Mouse (Mus musculus): Measurements from ENCODE around the gene Acy3. TPM values are rescaled to one million over a fixed set of nuclear protein-coding genes. Genes with fewer than 3 reads are reported as not detected.

The Acy3 gene
- 37.6 and 75.0 TPM in 2 replicates for polyA plus RNA-seq (2012; rRNA removed; ENCODE audit: low replicate concordance)

DNA sequence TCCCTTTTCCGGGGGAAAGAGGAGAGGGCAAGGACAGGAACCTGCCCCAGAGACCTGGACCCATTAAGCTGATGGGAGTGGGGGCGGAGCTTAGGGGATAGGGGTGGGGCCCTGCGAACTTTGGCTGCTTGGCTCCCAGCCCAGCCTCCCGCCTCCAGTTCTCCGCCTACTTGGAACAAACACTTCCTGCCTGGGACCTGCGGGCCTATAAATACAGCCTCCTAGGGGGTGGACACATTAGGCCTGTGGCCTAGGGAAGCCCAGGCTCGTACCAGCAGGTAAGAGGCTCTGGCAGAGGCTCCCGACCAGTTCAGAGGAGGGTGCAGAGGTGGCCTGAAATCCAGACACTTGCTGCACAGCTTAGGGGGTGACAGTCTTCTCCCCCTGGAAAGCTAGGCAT, at the start of gene Acy3:
Gene Acy3 (plus strand): TSS at position 237 of the 400 bp plus-strand sequence.

DNA sequence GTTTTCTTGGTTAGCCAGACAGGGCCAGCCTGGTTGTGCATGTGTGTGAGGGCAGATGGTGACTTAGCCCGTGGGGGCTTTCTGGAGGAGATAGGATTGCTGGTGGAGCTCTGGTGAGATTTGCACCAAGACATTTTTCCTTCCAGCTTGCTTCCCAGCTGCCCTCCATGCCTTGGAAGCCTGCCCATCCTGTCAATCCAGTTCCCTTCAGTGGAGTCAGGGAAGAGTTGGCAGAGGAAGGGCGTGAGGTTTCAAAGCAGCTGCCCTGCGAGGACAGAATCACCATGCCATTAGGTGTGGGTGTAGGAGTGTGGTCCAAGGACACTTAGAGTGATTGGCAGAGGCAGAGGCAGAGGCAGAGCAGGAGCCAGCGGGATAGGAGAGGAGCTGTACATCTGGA, 27.9 kb upstream of the Acy3 start, which contains the start of gene Aldh3b3:
Gene Aldh3b3 (plus strand): TSS at position 176 of the 400 bp plus-strand sequence.

DNA sequence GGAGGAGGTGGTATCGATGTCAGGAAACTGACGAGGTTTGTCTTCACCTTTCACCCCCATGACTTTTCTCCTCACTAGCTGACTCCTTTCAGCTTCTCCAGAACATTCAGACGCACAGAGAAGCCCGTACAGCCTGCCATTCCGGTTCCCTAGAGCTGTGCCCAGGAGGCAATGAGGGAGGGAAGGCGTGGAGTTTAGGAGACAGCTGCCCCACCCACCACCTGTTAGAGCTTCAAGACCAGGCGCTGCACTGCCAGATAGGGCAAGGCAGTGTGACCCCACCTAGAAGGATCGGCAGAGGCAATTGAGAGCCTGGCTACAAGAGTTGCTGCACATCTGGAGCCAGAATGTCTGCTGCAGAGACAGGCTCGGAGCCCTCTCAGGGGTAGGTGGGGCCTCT, 14.1 kb upstream of the Acy3 start, which contains the start of gene Aldh3b2:
Gene Aldh3b2 (plus strand): TSS at position 100 of the 400 bp plus-strand sequence.

DNA sequence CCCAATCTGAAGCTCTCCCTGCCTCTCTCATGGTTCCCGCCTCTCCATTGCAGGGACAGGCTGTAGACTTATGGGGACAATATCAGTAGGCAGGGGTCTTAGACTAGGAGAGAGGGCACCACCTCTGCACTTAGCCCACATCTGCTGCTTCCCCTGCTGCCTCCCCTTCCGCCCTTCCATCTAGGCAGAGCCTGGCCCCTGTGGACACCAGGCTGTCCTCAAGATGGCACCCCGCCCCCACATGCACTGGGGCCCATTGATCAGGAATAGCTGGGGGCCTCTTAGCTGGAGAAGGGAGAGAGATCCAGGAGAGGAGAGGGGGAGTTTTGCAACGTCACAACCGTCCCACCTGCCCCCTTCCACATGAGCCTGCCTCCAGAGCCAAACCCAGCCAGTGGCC, 6.0 kb downstream of the Acy3 start, which contains the start of gene Tbx10:
Gene Tbx10 (plus strand): TSS at position 337 of the 400 bp plus-strand sequence.

DNA sequence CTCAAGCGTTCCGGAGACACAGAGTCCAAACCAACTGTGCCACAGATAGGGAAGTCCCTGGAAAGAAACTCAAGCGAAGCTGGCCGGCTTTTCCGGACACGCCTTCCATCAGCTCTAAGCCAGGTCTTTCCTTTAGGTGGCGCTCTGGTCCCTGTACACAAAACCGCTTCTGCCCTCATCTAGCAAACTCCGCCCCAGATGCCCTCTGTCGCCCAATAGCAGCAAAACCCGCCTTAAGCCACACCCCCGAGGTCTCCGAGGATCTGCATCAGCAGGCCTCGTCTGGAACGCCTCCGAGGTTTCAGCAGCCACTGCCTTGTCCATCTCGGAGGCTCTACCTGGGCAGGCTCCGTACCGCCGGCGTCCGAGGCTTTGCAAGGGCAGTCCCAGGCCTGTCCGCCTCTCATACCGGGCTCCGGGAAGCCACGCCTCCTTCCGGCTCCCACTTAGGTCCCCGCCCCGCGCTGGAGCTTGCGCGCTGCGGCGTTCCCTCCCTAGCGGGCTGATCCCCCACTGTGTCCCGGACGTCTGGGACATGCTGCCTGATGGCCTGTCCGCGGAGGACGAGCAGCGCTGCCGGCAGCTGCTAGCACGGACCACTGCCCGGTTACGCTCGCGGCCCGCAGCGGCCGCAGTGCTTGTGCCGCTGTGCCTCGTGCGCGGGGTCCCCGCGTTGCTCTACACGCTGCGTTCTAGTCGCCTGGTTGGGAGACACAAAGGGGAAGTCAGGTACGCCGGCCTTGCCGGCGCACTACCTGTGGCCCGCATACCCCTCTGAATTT, 13.9 kb downstream of the Acy3 start, which contains the start of the genes Nudt8 and Gm49405:
Gene Nudt8 (plus strand): TSS at position 462 of the 782 bp plus-strand sequence.
Gene Gm49405 (plus strand): TSS at position 508 of the 782 bp plus-strand sequence.

DNA sequence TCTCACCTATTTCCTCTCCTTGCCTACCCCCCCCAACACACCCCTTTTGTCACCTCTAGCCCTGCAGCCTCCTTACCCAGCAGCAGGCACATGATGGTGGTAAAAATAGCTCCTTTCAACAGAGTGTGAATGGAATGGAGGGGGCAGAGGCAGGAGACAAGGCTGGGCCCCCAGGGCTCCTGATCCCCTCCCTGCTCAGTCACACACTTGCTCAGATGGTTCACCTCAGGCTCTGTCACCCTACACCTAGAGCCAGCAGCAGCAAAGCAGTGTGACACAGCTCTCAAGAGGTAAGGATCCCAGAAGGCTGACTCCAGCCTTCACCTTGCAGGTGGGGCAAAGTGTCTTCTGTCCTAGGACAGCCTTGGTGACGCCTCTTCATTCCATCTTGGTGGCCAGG, 16.7 kb downstream of the Acy3 start, which contains the start of gene Doc2g:
Gene Doc2g (plus strand): TSS at position 202 of the 400 bp plus-strand sequence.

DNA sequence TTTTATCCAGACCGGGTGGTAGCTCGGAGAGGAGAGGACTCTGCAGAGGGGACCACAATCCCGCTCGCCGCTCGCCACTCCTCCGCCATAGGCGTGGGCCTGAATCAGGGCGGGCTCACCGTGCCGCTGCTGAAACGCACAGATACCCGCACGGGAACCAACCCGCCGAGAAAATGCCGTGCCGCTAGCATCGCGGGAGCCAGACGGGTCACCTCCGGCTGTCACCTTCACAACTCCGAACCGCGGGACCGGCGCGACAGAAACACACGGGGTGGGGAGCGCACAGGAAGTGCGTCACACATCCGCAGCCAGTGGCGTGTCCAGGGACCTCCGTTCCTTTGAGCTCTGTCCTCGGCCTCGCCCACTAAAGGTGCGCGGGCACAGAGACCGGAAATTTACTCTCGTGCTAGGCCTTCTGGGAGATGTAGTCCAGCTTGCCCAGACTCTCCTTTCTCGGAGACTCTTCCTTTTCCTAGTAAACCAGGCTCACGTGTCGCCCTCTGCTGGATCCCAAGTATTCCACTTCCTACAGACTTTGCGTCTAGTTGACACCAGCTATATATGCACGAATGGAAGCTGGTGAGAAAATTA, 26.2 kb downstream of the Acy3 start, which contains the start of gene Ndufv1:
Gene Ndufv1 (minus strand): TSS at position 375 of the 591 bp plus-strand sequence.

DNA sequence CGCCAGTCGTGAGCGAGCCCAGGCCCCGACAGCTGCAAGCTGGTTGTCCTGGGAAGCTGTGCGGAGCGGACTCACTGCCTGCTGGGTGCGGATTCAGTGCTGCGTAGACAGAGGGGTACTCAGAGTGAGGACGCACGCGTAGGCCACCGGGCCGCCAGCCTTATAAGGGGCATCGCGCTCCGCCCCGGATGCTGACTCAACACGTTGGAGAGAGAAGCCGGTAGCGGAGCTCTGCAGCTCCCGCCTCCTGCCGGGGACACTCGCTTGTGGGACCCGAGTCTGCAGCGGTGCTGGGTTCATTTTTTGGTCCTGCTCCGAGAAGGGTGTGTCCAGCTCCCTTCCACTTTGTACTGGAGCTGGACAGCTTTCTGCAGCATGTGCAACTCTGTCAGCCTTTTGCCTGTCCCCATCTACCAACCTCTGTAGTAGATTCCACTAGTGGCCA, 51.4 kb downstream of the Acy3 start, which contains the start of gene Gstp1:
Gene Gstp1 (minus strand): TSS at position 198 of the 445 bp plus-strand sequence.

Other genes starting within 250 kb of the Acy3 start
- 16.4 and 22.3 TPM in 2 replicates for gene Kmt5b, start 219.1 kb upstream of the Acy3 start, polyA plus RNA-seq (2012; rRNA removed; ENCODE audit: low replicate concordance)
- 12.1 and 35.7 TPM in 2 replicates for gene Chka, start 134.8 kb upstream of the Acy3 start, polyA plus RNA-seq (2012; rRNA removed; ENCODE audit: low replicate concordance)
- 152 and 212 TPM in 2 replicates for gene Tcirg1, start 79.4 kb upstream of the Acy3 start, polyA plus RNA-seq (2012; rRNA removed; ENCODE audit: low replicate concordance)
- 277 and 311 TPM in 2 replicates for gene Ndufs8, start 73.8 kb upstream of the Acy3 start, polyA plus RNA-seq (2012; rRNA removed; ENCODE audit: low replicate concordance)
- gene Aldh3b1, start 56.8 kb upstream of the Acy3 start, polyA plus RNA-seq (2012; rRNA removed; ENCODE audit: low replicate concordance), result 11.6 and 18.9 TPM in 2 replicates
- gene Unc93b1, start 51.4 kb upstream of the Acy3 start, polyA plus RNA-seq (2012; rRNA removed; ENCODE audit: low replicate concordance), result 165 and 222 TPM in 2 replicates
- gene Aldh3b3, start 27.9 kb upstream of the Acy3 start, polyA plus RNA-seq (2012; rRNA removed; ENCODE audit: low replicate concordance), result 0.50 and 1.5 TPM in 2 replicates
- 23.0 and 56.2 TPM in 2 replicates for gene Aldh3b2, start 14.2 kb upstream of the Acy3 start, polyA plus RNA-seq (2012; rRNA removed; ENCODE audit: low replicate concordance)
- gene Tbx10, start 6.2 kb downstream of the Acy3 start, polyA plus RNA-seq (2012; rRNA removed; ENCODE audit: low replicate concordance), result not detected in 2 replicates
- gene Nudt8, start 14.0 kb downstream of the Acy3 start, polyA plus RNA-seq (2012; rRNA removed; ENCODE audit: low replicate concordance), result 8.2 and 27.4 TPM in 2 replicates
- 0.85 and 3.3 TPM in 2 replicates for gene Gm49405, start 14.1 kb downstream of the Acy3 start, polyA plus RNA-seq (2012; rRNA removed; ENCODE audit: low replicate concordance)
- 3.1 and 10.1 TPM in 2 replicates for gene Doc2g, start 16.7 kb downstream of the Acy3 start, polyA plus RNA-seq (2012; rRNA removed; ENCODE audit: low replicate concordance)
- 208 and 265 TPM in 2 replicates for gene Ndufv1, start 26.2 kb downstream of the Acy3 start, polyA plus RNA-seq (2012; rRNA removed; ENCODE audit: low replicate concordance)
- gene Gstp1, start 51.4 kb downstream of the Acy3 start, polyA plus RNA-seq (2012; rRNA removed; ENCODE audit: low replicate concordance), result 601 and 616 TPM in 2 replicates
- gene Gstp2, start 59.5 kb downstream of the Acy3 start, polyA plus RNA-seq (2012; rRNA removed; ENCODE audit: low replicate concordance), result 48.1 and 59.0 TPM in 2 replicates
- gene Gstp3, start 73.0 kb downstream of the Acy3 start, polyA plus RNA-seq (2012; rRNA removed; ENCODE audit: low replicate concordance), result 2.2 and 2.5 TPM in 2 replicates
- gene Cabp2, start 95.0 kb downstream of the Acy3 start, polyA plus RNA-seq (2012; rRNA removed; ENCODE audit: low replicate concordance), result not detected in 2 replicates
- gene Cdk2ap2, start 110.6 kb downstream of the Acy3 start, polyA plus RNA-seq (2012; rRNA removed; ENCODE audit: low replicate concordance), result 139 and 211 TPM in 2 replicates
- gene Pitpnm1, start 113.4 kb downstream of the Acy3 start, polyA plus RNA-seq (2012; rRNA removed; ENCODE audit: low replicate concordance), result 115 and 122 TPM in 2 replicates
- 127 and 158 TPM in 2 replicates for gene Aip, start 139.3 kb downstream of the Acy3 start, polyA plus RNA-seq (2012; rRNA removed; ENCODE audit: low replicate concordance)
- 0.26 and 0.43 TPM in 2 replicates for gene Gpr152, start 153.2 kb downstream of the Acy3 start, polyA plus RNA-seq (2012; rRNA removed; ENCODE audit: low replicate concordance)
- gene Cabp4, start 157.5 kb downstream of the Acy3 start, polyA plus RNA-seq (2012; rRNA removed; ENCODE audit: low replicate concordance), result 0.59 and 0.64 TPM in 2 replicates
- gene Coro1b, start 162.0 kb downstream of the Acy3 start, polyA plus RNA-seq (2012; rRNA removed; ENCODE audit: low replicate concordance), result 355 and 367 TPM in 2 replicates
- gene Ptprcap, start 167.0 kb downstream of the Acy3 start, polyA plus RNA-seq (2012; rRNA removed; ENCODE audit: low replicate concordance), result 5.9 and 12.6 TPM in 2 replicates
- 48.6 and 51.8 TPM in 2 replicates for gene Rps6kb2, start 176.8 kb downstream of the Acy3 start, polyA plus RNA-seq (2012; rRNA removed; ENCODE audit: low replicate concordance)
- 12.9 and 15.8 TPM in 2 replicates for gene Carns1, start 188.9 kb downstream of the Acy3 start, polyA plus RNA-seq (2012; rRNA removed; ENCODE audit: low replicate concordance)
- gene Tbc1d10c, start 204.7 kb downstream of the Acy3 start, polyA plus RNA-seq (2012; rRNA removed; ENCODE audit: low replicate concordance), result 4.8 and 10.3 TPM in 2 replicates
- gene Ppp1ca, start 205.5 kb downstream of the Acy3 start, polyA plus RNA-seq (2012; rRNA removed; ENCODE audit: low replicate concordance), result 495 and 521 TPM in 2 replicates
- gene Rad9a, start 215.1 kb downstream of the Acy3 start, polyA plus RNA-seq (2012; rRNA removed; ENCODE audit: low replicate concordance), result 37.6 and 43.6 TPM in 2 replicates
- 8.6 and 37.5 TPM in 2 replicates for gene Clcf1, start 227.7 kb downstream of the Acy3 start, polyA plus RNA-seq (2012; rRNA removed; ENCODE audit: low replicate concordance)
- not detected in 2 replicates for gene AC109138.7, start 227.8 kb downstream of the Acy3 start, polyA plus RNA-seq (2012; rRNA removed; ENCODE audit: low replicate concordance)
- gene Pold4, start 245.3 kb downstream of the Acy3 start, polyA plus RNA-seq (2012; rRNA removed; ENCODE audit: low replicate concordance), result 133 and 268 TPM in 2 replicates